8 mouse cellular contexts compared by ENCODE assay signal in the genomic region with DNA sequence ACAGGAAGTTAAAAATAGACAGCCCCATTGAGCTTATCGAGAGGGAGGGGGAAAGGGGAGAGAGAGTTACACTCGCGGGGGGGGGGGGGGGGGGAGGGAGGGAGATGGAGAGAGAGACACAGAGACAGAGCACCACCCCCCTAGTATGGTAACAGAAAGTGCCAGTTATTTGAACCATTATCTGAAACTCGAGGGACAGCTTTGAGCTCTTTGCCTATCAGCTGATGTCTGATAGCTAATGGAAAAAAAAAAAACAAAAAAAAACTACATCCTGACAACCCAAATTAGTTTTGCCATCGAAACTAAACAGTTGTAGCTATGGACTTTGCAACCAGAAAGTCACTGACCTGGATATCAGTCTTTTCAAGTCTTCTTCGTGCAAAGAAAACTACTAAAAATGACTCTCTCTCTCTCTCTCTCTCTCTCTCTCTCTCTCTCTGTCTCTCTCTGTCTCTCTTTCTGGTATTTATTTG. TPM values are rescaled to one million over a fixed set of nuclear protein-coding genes. Genes with fewer than 3 reads are reported as not detected.
DNase-seq lines count a peak whose midpoint lies in the region; ATAC-seq and TF ChIP-seq lines count a peak whose summit lies in the region.

Ccdc141 (minus strand) TSS at position 4 of the 473 bp plus-strand sequence.

- TF ChIP-seq CTCF in gastrocnemius, adult 2 months (IDR thresholded peaks at IDR 0.05), result no peak
- no peak for TF ChIP-seq CTCF in ES-Bruce4 (IDR thresholded peaks at IDR 0.05; ENCODE audit: low read depth, low read length)
- no peak for TF ChIP-seq CTCF in midbrain, postnatal 0 days (IDR thresholded peaks at IDR 0.05)

- TF ChIP-seq POLR2A in ES-Bruce4 (IDR thresholded peaks at IDR 0.05; ENCODE audit: insufficient read depth, low read length), result no peak

- H3K4me3 ChIP-seq in gastrocnemius, adult 2 months, result peak within 1 kb of the TSS; percentile 86
- peak within 1 kb of the TSS; percentile 44 for H3K4me3 ChIP-seq in ES-Bruce4 (ENCODE audit: low read depth, low read length)
- H3K4me3 ChIP-seq in midbrain, postnatal 0 days (ENCODE audit: low read depth, low read length), result peak within 1 kb of the TSS; percentile 32

- no peaks in the 10 kb centered on the region for H3K27me3 ChIP-seq in ES-Bruce4 (ENCODE audit: control insufficient read depth, insufficient read depth, low read length, poor library complexity, severe bottlenecking)
- H3K27me3 ChIP-seq in midbrain, postnatal 0 days (ENCODE audit: insufficient read depth, low read length), result no peaks in the 10 kb centered on the region

- no peak for DNase-seq in gastrocnemius, adult 2 months
- DNase-seq in gastrocnemius, postnatal 36 days, result no peak
- DNase-seq in heart, adult 8-10 months (ENCODE audit: low spot score), result no peak
- DNase-seq in left cerebral cortex, adult 8-10 months (ENCODE audit: low spot score in 2 of 2), result no peak
- DNase-seq in midbrain, postnatal 0 days (ENCODE audit: low spot score), result no peak
- no peak for DNase-seq in thymus, adult 18-20 months
- DNase-seq in thymus, postnatal 36 days, result no peak

- H3K4me2 ChIP-seq in midbrain, postnatal 0 days (ENCODE audit: low read depth, low read length, poor library complexity, severe bottlenecking), result peak within 1 kb of the TSS; percentile 60

- H3K9me3 ChIP-seq in ES-Bruce4 (replicated peaks; ENCODE audit: control insufficient read depth, insufficient read depth, low read length, poor library complexity, severe bottlenecking), result no peaks in the 10 kb centered on the region
- no peaks in the 10 kb centered on the region for H3K9me3 ChIP-seq in midbrain, postnatal 0 days (ENCODE audit: low read length)

- ATAC-seq in midbrain, postnatal 0 days (ENCODE audit: low FRiP score), result no peak

- peak within 1 kb of the TSS; percentile 38 for H3K9ac ChIP-seq in ES-Bruce4 (ENCODE audit: low read depth, poor library complexity, severe bottlenecking)
- H3K9ac ChIP-seq in midbrain, postnatal 0 days (replicated peaks; ENCODE audit: low read length, poor library complexity, severe bottlenecking), result peak within 1 kb of the TSS; percentile 33

- H3K27ac ChIP-seq in gastrocnemius, adult 2 months, result peak within 1 kb of the TSS; percentile 91
- H3K27ac ChIP-seq in ES-Bruce4 (ENCODE audit: insufficient read depth, low read length), result peak within 1 kb of the TSS; percentile 2; the same call in 1 of the 2 replicates
- H3K27ac ChIP-seq in midbrain, postnatal 0 days (ENCODE audit: low read depth, low read length), result peak within 1 kb of the TSS; percentile 51; the same call in 1 of the 2 replicates

- WGBS in midbrain, postnatal 0 days, result 10% methylated on average over 4 of the region's 6 CpGs

- intact Hi-C loops in gastrocnemius, adult 2 months (cut with DNase I), result loop anchor here (5.0 kb wide), 1 partner anchor 53 kb away; no protein-coding TSS in a partner anchor
- intact Hi-C loops in gastrocnemius, postnatal 36 days (cut with DNase I), result no loop called here

- H3K36me3 ChIP-seq in ES-Bruce4 (ENCODE audit: control insufficient read depth, insufficient read depth, low read length, poor library complexity, severe bottlenecking), result no peaks in the 10 kb centered on the region
- H3K36me3 ChIP-seq in midbrain, postnatal 0 days (ENCODE audit: insufficient read depth, low read length), result no peaks in the 10 kb centered on the region

- H3K4me1 ChIP-seq in ES-Bruce4 (ENCODE audit: control insufficient read depth, insufficient read depth, low read length), result peaks cover 2% of the 10 kb centered on the region
- H3K4me1 ChIP-seq in midbrain, postnatal 0 days (ENCODE audit: insufficient read depth, low read length), result peaks cover 15% of the 10 kb centered on the region

- TF ChIP-seq EP300 in ES-Bruce4 (IDR thresholded peaks at IDR 0.05; ENCODE audit: insufficient read depth, low read depth, low read length), result no peak

RNA-seq across cellular contexts. Expression of gene Ccdc141, which starts in this region (rescaled TPM):
- total RNA-seq in gastrocnemius, adult 2 months (2021), result 1 to 10 TPM; 5.4 to 6.5 TPM
- total RNA-seq in gastrocnemius, postnatal 36 days (2021), result 10 to 100 TPM in 1 of 2 experiments, 1 to 10 TPM in 1; 7.6 to 11.3 TPM
- polyA plus RNA-seq in ES-Bruce4 (2011; ENCODE audit: insufficient read depth, insufficient read length, low read depth, missing spikeins), result 2.3 and 6.6 TPM in 2 replicates
- total RNA-seq in heart, adult 8-10 months (2022), result 100 to 1,000 TPM; 169 to 239 (median 208) TPM
- 10 to 100 TPM; 19.5 to 27.3 (median 21.1) TPM for total RNA-seq in left cerebral cortex, adult 8-10 months (2022)
- 7.9 and 10.2 TPM in 2 replicates for total RNA-seq in midbrain, postnatal 0 days (2014; rRNA removed)
- polyA plus RNA-seq in midbrain, postnatal 0 days (2015; fragmentation: Nextera tagmentation; extraction: Ambion mirVana), result 7.1 and 9.1 TPM in 2 replicates

Comparison
In these comparisons a context has a peak if more than half of its experiments do, and no peak if none do; other contexts are left out.
1. RNA of gene Ccdc141 (total RNA-seq): 169 to 239 TPM in heart, adult 8-10 months; 19.5 to 27.3 TPM in left cerebral cortex, adult 8-10 months, 7.6 to 11.3 TPM in gastrocnemius, postnatal 36 days, 7.9 to 10.2 TPM in midbrain, postnatal 0 days and 5.4 to 6.5 TPM in gastrocnemius, adult 2 months; every median in the first group is over 4 times any median in the second.
2. H3K27ac ChIP-seq: peak in every context shown above with its lines; median percentile 91 in gastrocnemius, adult 2 months; 51 in midbrain, postnatal 0 days; 2 in ES-Bruce4.
3. H3K4me3 ChIP-seq: peak in every context shown above with its lines; median percentile 86 in gastrocnemius, adult 2 months; 44 in ES-Bruce4; 32 in midbrain, postnatal 0 days.